Mouse (Mus musculus) CH12.LX (cell line): Measurements from ENCODE around the gene Il34.

ENCODE experiments used
- POLR2A ChIP-seq: IDR thresholded peaks from 2 replicates; pipeline ENCODE4 v1.6.1; 2011; ENCODE audit warnings: low read depth, mild to moderate bottlenecking, improper control_type of control experiment, low read length
- USF1 ChIP-seq: IDR thresholded peaks from 2 replicates; pipeline ENCODE4 v1.6.1; 2014; ENCODE audit warnings: low read depth, mild to moderate bottlenecking, inconsistent platforms, low read length, improper control_type of control experiment

GRCm38 (mm10) chr8:110847171-110847549 lies 41.4 kb upstream of the Il34 start:
- no peak for TF ChIP-seq USF1
- TF ChIP-seq POLR2A, result no peak
